Mouse (Mus musculus): Measurements from ENCODE around the gene Dcps. TPM values are rescaled to one million over a fixed set of nuclear protein-coding genes. Genes with fewer than 3 reads are reported as not detected.

Gene Dcps
- polyA plus RNA-seq, 1 experiment from 2014 or later = 66.1 TPM

DNA sequence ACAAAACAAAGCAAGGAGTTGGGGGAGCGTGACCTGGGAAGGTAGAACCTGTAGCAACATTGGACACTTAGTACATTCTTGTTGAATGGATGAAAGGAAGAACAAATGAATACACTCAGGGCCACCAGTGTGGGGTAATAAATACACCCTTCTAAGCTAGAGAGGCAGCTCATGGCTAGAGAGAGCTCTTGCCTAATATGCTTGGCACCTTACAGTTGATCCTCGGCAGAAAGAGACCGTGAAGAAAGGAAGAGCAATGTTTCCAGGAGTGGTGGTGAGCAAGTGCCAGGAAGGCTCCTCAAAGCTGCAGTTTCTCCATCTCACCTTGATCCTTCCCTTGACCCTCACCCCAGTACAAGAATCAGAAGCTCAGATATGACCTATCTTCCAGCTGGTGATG lies 47.3 kb downstream of the Dcps start:
- H3K27me3 ChIP-seq (ENCODE audit: control insufficient read depth, insufficient read depth, low read length) = no peaks in the 10 kb centered on the region
- H3K27ac ChIP-seq (ENCODE audit: low read depth, low read length) = no peak overlapping the region
- no peak for ATAC-seq (ENCODE audit: low read depth)
- no peaks in the 10 kb centered on the region for H3K4me1 ChIP-seq (ENCODE audit: control insufficient read depth, insufficient read depth, low read length)
- 95% methylated on average over 3 of the region's 3 CpGs for WGBS
- H3K9ac ChIP-seq (replicated peaks; ENCODE audit: low read depth, low read length) = no peak overlapping the region
- no peaks in the 10 kb centered on the region for H3K9me3 ChIP-seq (ENCODE audit: control insufficient read depth, low read length)
- no peak overlapping the region for H3K4me3 ChIP-seq (ENCODE audit: low read depth, low read length)
- 0 out of 2 replicates have a peak, but pooled peaks cover 3% of the 10 kb centered on the region for H3K36me3 ChIP-seq (ENCODE audit: control insufficient read depth, insufficient read depth, low read length)
- H3K4me2 ChIP-seq (ENCODE audit: low read depth, low read length) = no peak overlapping the region

DNA sequence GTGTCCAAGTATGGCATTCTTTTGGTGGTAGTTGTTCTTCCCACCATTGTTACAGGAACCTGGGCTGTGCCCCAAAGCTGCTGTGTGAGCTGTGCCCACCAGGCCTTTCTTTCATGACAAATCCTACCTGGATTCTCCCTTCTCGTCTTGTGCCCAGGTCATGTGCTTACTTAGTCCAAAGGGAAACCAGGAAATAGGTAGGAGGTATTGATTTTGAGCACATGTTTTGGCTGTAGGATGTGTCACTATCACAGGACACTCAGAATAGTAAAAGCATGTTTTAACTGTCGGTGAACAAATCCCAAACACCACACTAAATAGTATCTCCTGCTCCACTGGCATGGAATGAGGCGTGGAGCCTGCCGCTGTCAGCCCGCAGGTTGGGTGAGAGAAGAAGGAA lies 48.3 kb downstream of the Dcps start:
- Histone ChIP-seq H3K27ac (ENCODE audit: low read depth, low read length) (no peak overlapping the region), H3K4me1 (ENCODE audit: control insufficient read depth, insufficient read depth, low read length) (no peaks in the 10 kb centered on the region), H3K36me3 (ENCODE audit: control insufficient read depth, insufficient read depth, low read length) (0 out of 2 replicates have a peak, but pooled peaks cover 3% of the 10 kb centered on the region), H3K4me3 (ENCODE audit: low read depth, low read length) (no peak overlapping the region), H3K9me3 (ENCODE audit: control insufficient read depth, low read length) (no peaks in the 10 kb centered on the region), H3K4me2 (ENCODE audit: low read depth, low read length) (no peak overlapping the region), H3K27me3 (ENCODE audit: control insufficient read depth, insufficient read depth, low read length) (no peaks in the 10 kb centered on the region), H3K9ac (replicated peaks; ENCODE audit: low read depth, low read length) (no peak overlapping the region)
- 93% methylated on average over 5 of the region's 5 CpGs for WGBS
- no peak for ATAC-seq (ENCODE audit: low read depth)

DNA sequence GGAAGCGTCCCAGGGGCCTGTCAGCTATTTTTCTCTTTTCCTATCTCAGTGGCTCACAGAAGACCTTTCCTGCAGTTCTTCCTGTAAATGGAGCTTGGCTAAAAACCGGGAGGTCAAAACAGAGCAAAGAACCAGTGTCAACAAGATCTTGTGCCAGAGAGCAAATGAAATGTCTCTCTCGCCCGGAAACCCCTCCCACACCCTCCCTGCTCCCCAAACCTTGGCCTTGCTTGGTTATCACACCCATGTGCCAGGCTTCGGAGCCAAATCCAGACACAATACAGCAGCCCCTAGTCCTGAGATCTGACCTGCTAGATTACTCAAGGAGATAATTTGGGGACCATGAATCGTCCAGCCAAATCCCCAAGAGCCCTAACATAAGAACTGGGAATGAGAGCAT lies 48.7 kb downstream of the Dcps start:
- WGBS = 88% methylated on average over 6 of the region's 6 CpGs
- no peak for ATAC-seq (ENCODE audit: low read depth)
- Histone ChIP-seq H3K27me3 (ENCODE audit: control insufficient read depth, insufficient read depth, low read length) (no peaks in the 10 kb centered on the region), H3K9ac (replicated peaks; ENCODE audit: low read depth, low read length) (no peak overlapping the region), H3K4me1 (ENCODE audit: control insufficient read depth, insufficient read depth, low read length) (no peaks in the 10 kb centered on the region), H3K27ac (ENCODE audit: low read depth, low read length) (no peak overlapping the region), H3K9me3 (ENCODE audit: control insufficient read depth, low read length) (no peaks in the 10 kb centered on the region), H3K4me2 (ENCODE audit: low read depth, low read length) (no peak overlapping the region), H3K4me3 (ENCODE audit: low read depth, low read length) (no peak overlapping the region), H3K36me3 (ENCODE audit: control insufficient read depth, insufficient read depth, low read length) (0 out of 2 replicates have a peak, but pooled peaks cover 3% of the 10 kb centered on the region)

DNA sequence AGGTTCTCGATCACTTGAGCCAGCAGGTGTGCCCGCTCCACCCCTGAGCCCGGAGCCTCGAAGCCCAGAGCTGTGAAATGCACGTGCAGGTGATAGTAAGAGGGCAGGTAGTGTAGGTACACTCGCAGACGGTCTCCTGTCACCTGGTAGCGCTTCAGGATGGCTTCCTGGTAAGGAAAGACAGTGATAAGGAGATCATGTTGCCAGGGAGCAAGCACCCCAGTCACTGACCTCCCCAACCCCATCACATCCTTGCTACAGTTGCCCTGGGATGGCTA lies 51.2 kb downstream of the Dcps start:
- Histone ChIP-seq H3K4me3 (ENCODE audit: low read depth, low read length) (no peak overlapping the region), H3K4me2 (ENCODE audit: low read depth, low read length) (no peak overlapping the region), H3K4me1 (ENCODE audit: control insufficient read depth, insufficient read depth, low read length) (no peaks in the 10 kb centered on the region), H3K9ac (replicated peaks; ENCODE audit: low read depth, low read length) (no peak overlapping the region), H3K27ac (ENCODE audit: low read depth, low read length) (no peak overlapping the region), H3K9me3 (ENCODE audit: control insufficient read depth, low read length) (no peaks in the 10 kb centered on the region), H3K36me3 (ENCODE audit: control insufficient read depth, insufficient read depth, low read length) (0 out of 2 replicates have a peak, but pooled peaks cover 3% of the 10 kb centered on the region), H3K27me3 (ENCODE audit: control insufficient read depth, insufficient read depth, low read length) (no peaks in the 10 kb centered on the region)
- WGBS = 95% methylated on average over 8 of the region's 8 CpGs
- no peak for ATAC-seq (ENCODE audit: low read depth)

GRCm38 (mm10) chr9:35123804-35124677 lies 51.8 kb downstream of the Dcps start:
- Histone ChIP-seq H3K9me3 (ENCODE audit: control insufficient read depth, low read length) (no peaks in the 10 kb centered on the region), H3K4me3 (ENCODE audit: low read depth, low read length) (no peak overlapping the region), H3K36me3 (ENCODE audit: control insufficient read depth, insufficient read depth, low read length) (0 out of 2 replicates have a peak, but pooled peaks cover 3% of the 10 kb centered on the region), H3K4me1 (ENCODE audit: control insufficient read depth, insufficient read depth, low read length) (no peaks in the 10 kb centered on the region), H3K27me3 (ENCODE audit: control insufficient read depth, insufficient read depth, low read length) (no peaks in the 10 kb centered on the region), H3K9ac (replicated peaks; ENCODE audit: low read depth, low read length) (no peak overlapping the region), H3K27ac (ENCODE audit: low read depth, low read length) (no peak overlapping the region), H3K4me2 (ENCODE audit: low read depth, low read length) (no peak overlapping the region)
- 89% methylated on average over 11 of the region's 11 CpGs for WGBS
- no peak for ATAC-seq (ENCODE audit: low read depth)

DNA sequence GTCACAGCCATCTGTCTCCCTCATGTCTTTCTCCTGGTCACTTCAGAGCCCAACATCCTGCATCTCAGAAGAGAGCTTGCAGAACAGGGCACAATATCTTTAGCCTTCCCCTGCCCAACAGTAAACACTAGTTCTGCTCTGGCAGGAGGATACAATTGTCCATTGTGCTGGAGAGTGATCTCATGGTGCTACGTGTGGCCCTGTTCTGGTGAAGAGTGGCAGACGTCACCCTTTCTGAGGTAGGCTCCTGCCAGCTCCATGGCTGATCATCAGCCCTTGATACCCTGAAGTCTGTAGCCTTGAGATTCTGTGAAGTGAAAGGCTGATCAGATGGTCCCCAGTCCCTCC lies 52.4 kb downstream of the Dcps start:
- no peaks in the 10 kb centered on the region for H3K36me3 ChIP-seq (ENCODE audit: control insufficient read depth, insufficient read depth, low read length)
- no peak for ATAC-seq (ENCODE audit: low read depth)
- WGBS = 68% methylated on average over 2 of the region's 2 CpGs
- no peak overlapping the region for H3K27ac ChIP-seq (ENCODE audit: low read depth, low read length)
- no peaks in the 10 kb centered on the region for H3K27me3 ChIP-seq (ENCODE audit: control insufficient read depth, insufficient read depth, low read length)
- H3K9me3 ChIP-seq (ENCODE audit: control insufficient read depth, low read length) = no peaks in the 10 kb centered on the region
- no peak overlapping the region for H3K4me3 ChIP-seq (ENCODE audit: low read depth, low read length)
- H3K9ac ChIP-seq (replicated peaks; ENCODE audit: low read depth, low read length) = no peak overlapping the region
- no peak overlapping the region for H3K4me2 ChIP-seq (ENCODE audit: low read depth, low read length)
- no peaks in the 10 kb centered on the region for H3K4me1 ChIP-seq (ENCODE audit: control insufficient read depth, insufficient read depth, low read length)

DNA sequence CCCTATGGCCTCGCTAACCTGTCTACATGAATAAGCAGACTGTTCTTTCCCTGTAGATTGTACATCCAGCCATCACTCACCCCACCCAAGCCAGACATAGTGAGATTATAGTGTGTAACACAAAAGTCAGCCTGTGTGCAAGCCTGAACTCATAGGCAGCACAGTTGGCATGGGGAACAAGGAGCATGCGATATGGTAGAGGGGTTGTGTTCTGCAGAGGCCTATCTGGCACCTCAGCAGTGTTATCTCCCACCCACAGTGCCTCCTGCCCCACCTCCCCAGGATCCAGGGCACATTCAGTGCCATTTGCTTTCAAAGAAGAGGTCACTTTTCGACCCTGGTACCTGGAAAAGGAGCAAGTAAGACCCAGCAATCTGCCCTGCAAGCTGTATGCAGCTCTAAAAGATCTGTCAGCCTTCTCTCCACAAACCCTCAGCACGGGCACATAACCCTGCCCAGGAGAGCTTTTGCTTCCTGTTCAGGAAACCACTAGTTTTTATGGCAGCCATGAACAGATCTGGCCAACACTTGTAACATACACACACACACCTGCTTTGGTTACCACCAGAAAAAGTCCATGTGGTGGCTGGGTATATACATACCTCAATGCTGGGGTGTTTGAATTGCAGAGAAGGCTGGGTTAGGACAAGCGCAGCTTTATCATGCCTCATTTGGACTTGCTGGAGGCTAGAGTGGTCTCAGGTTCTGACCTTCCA lies 53.2 kb downstream of the Dcps start:
- H3K27ac ChIP-seq (ENCODE audit: low read depth, low read length) = no peak overlapping the region
- H3K4me1 ChIP-seq (ENCODE audit: control insufficient read depth, insufficient read depth, low read length) = no peaks in the 10 kb centered on the region; the same call in 1 of the 2 replicates
- no peak overlapping the region for H3K9ac ChIP-seq (replicated peaks; ENCODE audit: low read depth, low read length)
- H3K9me3 ChIP-seq (ENCODE audit: control insufficient read depth, low read length) = no peaks in the 10 kb centered on the region
- no peaks in the 10 kb centered on the region for H3K27me3 ChIP-seq (ENCODE audit: control insufficient read depth, insufficient read depth, low read length)
- H3K36me3 ChIP-seq (ENCODE audit: control insufficient read depth, insufficient read depth, low read length) = no peaks in the 10 kb centered on the region
- ATAC-seq (ENCODE audit: low read depth) = no peak
- no peak overlapping the region for H3K4me2 ChIP-seq (ENCODE audit: low read depth, low read length)
- 90% methylated on average over 5 of the region's 5 CpGs for WGBS
- no peak overlapping the region for H3K4me3 ChIP-seq (ENCODE audit: low read depth, low read length)

- no peak within 1 kb of the TSS for H3K27ac ChIP-seq (ENCODE audit: low read depth, low read length)
- peaks cover 11% of the 10 kb centered on the region; the same call in 1 of the 2 replicates for H3K4me1 ChIP-seq (ENCODE audit: control insufficient read depth, insufficient read depth, low read length)
- no peak for ATAC-seq (ENCODE audit: low read depth)
- H3K4me3 ChIP-seq (ENCODE audit: low read depth, low read length) = no peak within 1 kb of the TSS
- H3K9me3 ChIP-seq (ENCODE audit: control insufficient read depth, low read length) = no peaks in the 10 kb centered on the region
- no peak within 1 kb of the TSS for H3K4me2 ChIP-seq (ENCODE audit: low read depth, low read length)
- H3K36me3 ChIP-seq (ENCODE audit: control insufficient read depth, insufficient read depth, low read length) = no peaks in the 10 kb centered on the region
- H3K9ac ChIP-seq (replicated peaks; ENCODE audit: low read depth, low read length) = no peak within 1 kb of the TSS
- 87% methylated on average over 6 of the region's 6 CpGs for WGBS
- no peaks in the 10 kb centered on the region for H3K27me3 ChIP-seq (ENCODE audit: control insufficient read depth, insufficient read depth, low read length)
These were observed 56.7 kb downstream of the Dcps start, which contains the start of gene St3gal4 for GRCm38 (mm10) chr9:35119168-35119567. Gene St3gal4, minus strand, starts transcription at chr9:35119268.

- no peaks in the 10 kb centered on the region for H3K27me3 ChIP-seq (ENCODE audit: control insufficient read depth, insufficient read depth, low read length)
- WGBS = 97% methylated on average over 2 of the region's 2 CpGs
These were observed 57.3 kb downstream of the Dcps start for GRCm38 (mm10) chr9:35118563-35118962.

More at GRCm38 (mm10) chr9:35118563-35118962, 57.3 kb downstream of the Dcps start:
- no peak for ATAC-seq (ENCODE audit: low read depth)
- Histone ChIP-seq H3K9ac (replicated peaks; ENCODE audit: low read depth, low read length) (no peak overlapping the region), H3K4me1 (ENCODE audit: control insufficient read depth, insufficient read depth, low read length) (peaks cover 11% of the 10 kb centered on the region; the same call in 1 of the 2 replicates), H3K36me3 (ENCODE audit: control insufficient read depth, insufficient read depth, low read length) (no peaks in the 10 kb centered on the region), H3K9me3 (ENCODE audit: control insufficient read depth, low read length) (no peaks in the 10 kb centered on the region), H3K27ac (ENCODE audit: low read depth, low read length) (no peak overlapping the region), H3K4me2 (ENCODE audit: low read depth, low read length) (no peak overlapping the region), H3K4me3 (ENCODE audit: low read depth, low read length) (no peak overlapping the region)

All from neural tube, embryonic 14.5 days (tissue).